Mouse (Mus musculus): ENCODE data around the gene Dip2a.

Gene Dip2a

DNA sequence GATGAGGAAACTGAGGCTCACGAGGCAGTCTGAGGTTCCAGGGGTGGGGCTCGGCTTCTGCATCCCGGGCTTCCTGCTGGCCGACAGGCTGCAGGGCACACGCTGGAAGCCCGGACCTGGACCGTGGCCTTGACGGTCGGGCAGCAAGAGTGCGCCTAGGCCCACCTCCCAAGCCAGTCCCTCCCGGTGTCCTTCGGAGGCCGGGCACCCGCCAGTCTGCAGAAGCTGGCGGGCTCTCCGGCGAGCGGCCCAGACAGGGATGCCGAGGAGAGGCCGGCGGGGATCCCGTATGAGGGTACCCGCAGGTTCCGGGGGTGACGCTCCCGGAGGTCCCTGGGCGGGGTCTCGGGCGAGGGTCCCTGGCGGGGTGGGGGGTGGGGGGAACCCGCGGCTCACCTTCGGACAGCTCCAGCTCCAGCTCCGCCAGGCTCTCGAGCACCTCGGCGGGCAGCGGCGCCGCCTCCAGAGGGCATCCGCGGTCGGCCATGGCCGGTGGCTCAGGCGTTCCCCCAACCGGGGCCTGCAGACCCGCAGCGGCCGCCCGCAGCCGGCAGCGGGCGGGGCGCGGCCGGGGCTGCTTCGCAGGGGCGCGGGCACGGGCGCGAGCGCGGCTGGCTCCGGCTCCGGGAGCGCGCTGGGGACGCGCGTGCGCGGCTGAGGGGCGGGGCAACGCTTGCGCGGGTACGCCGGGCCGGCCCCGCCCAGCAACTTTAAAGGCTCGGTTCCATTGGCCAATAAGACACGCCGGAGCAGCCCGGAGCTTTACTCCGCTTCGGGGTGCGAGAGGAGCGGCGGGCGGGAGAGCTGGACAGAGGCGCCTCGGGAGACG lies at the start of gene Dip2a:
TSS of gene Dip2a (minus strand) at position 581 of the 829 bp plus-strand sequence.
- in situ Hi-C loops (cut with MseI, MboI) = no loop called here

DNA sequence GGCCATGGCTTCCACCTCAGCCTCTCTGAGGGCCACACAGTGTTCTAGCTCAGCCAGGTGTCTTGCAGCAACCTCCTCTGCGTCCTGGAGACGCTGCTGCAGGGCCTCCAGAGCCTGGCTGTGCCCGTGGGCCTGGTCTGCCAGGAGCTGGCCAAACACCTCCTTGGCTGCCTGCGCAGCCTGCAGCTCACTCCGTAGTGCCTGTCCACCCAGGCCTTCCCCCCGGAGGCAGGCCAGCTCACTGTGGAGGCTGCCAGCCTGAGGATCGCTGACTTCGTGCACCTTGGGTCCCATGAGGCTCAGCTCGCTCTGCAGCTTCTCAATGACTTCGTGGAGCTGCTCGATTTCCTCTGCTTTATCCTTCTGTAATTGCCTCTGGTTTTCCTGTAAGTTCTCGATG lies 47.5 kb upstream of the Dip2a start:
- in situ Hi-C loops (cut with MseI, MboI) = no loop called here

DNA sequence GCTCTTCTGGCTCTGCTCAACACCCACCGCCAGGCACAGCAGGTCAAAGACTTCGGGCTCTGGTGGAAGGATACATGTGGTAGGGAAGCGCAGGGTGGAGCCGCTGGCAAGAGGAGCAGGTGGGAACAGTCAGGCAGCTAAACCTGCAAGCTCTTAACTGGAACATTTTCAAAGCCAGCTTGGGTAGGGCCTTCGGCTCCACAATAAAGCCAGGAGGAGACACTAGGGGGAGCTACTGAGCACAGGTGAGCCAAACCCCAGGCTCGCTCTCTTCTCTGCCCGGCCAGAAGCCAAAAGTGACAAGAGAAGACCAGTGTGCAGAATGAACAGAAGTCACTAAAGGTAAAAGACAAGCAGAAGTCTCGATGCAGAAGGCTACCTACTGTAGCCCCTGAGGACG lies 46.7 kb upstream of the Dip2a start:
- in situ Hi-C loops (cut with MseI, MboI) = no loop called here

DNA sequence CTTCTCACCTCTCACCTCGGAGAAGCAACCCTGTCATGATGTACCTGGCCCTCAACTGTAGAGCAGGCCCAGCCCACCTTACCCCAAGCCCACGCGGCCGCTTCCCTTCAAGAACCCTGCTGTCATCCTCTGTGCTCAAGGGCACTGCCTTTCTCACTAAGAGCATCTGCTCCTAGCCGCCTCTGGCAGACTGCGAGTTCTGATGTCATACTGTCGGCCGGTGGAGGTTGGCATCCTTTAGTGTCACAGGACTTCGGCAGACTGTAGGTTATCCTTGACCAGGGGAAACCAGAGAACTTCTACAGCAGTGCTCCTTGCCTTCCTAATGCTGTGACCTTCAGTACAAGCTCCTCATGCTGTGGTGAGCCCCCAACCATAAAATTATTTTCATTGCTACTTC lies 46.1 kb upstream of the Dip2a start:
- in situ Hi-C loops (cut with MseI, MboI) = no loop called here

DNA sequence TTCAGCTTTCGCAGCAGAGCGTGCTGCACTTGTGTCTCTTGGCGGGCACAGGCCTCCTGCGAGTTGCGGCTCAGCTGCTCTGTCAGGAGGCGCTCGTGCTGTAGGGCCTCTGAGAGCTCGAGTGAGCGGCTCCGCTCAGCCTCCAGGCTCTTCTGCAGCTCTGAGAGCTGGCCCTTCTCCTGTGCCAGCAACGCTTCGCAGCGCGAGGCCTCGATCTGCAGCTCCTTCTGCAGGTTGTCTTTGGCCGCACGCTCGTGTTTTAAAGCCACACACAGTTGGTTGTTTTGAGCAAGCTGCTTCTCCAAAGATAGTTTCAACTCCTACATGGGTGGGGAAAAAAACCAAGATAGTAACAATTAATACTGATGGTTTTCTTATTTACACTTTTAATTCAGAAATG lies 29.9 kb upstream of the Dip2a start:
- in situ Hi-C loops (cut with MseI, MboI) = no loop called here

DNA sequence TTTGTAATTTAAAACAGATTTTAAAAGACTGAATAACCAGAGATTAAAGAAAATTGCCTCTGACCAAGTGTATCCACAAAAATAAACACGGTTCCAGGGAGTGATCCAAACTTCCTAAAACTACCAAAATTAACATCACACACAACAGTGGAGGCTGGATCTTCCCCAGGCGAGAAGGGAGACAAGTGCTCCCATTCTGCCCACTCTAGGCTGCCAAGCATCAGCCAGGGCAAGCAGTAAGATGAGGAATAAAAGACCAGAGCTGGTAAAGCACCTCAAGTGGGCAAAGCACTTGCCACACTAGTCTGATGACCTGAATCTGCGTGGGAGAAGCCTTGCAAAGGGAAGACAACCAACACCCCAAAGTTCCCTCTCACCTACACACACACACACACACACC lies 26.6 kb upstream of the Dip2a start:
- in situ Hi-C loops (cut with MseI, MboI) = no loop called here

DNA sequence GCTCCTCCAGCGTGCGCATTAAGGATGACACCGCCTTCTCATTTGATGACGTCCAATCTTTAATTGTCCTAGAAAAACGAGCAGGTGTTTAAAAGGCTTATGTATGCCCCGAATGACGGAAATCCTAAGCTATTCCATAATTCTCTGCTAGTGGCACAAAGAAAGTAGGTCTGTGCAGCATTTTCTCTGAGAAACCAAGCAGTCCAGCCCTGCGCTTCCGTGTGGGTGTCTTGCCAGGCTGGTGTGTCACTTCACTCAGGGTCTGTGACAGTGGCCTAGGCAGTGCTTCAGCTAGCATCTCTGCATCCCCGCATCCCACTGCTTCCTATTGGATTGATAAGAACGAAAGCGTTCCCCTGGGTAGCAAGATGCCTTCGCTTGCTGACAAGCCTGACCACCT lies 23.7 kb upstream of the Dip2a start:
- in situ Hi-C loops (cut with MseI, MboI) = no loop called here

DNA sequence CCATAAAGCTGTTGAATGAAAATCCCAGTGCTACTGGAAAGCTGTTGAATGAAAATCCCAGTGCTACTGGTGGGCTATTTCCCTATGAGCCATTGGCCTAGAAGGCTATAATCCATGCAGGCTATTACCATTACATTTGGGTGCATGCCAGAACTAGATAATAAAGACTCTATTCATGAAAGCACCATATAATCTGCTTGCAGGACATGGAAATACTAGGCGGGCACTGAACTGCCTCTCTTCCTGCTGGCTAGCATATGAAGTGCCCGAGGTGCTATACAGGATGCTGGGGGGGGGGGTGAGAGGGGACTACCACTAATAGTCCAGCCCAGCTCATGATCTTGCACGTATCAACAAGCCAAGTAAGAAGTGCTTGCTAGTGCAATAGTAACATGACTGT lies 18.1 kb upstream of the Dip2a start:
- in situ Hi-C loops (cut with MseI, MboI) = no loop called here

DNA sequence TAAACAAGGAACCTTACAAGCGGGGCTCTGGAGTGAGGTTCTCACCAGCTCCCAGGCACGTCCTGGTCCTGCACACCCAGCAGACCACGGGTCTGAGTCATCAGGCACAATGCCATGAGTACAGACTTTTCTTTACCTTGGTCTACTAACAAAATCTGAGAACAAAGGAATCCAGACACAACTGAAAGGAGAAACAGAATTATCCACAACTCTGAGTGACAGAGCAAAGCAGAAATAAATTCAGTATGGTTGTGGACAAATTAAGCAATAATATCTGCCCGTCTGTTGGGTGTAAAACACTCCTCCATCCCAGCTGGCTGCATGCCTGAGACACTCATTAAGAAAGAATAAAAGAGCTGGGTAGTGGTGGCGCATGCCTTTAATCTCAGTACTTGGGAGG lies 13.4 kb upstream of the Dip2a start:
- in situ Hi-C loops (cut with MseI, MboI) = no loop called here

DNA sequence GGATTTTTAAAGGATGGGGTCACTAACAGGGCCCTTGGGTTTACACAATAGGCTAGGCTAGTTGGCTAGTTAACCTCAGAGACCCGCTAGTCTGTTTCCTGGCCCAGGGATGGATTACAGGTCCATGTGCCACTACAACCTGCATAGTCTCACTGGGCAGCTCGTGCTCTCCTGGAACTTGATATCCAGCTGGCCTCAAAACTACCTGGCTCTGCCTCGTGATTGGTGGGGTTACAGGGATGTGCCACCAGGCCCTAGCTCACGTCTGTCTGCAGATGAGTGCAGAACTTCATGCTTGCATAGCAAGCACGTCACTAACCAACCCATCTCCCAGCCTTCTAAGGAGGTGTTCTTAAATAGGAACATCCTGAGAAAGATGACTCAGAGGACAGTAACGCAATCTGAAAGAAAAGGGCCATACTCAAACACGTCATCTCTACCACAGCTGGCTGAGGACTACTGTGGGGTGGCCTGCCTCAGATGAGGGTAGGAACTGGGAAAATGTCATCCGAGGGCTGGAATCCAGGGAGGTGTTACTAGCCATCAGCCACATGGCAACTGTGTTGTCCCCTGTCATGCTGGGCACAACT lies 12.3 kb upstream of the Dip2a start:
- in situ Hi-C loops (cut with MseI, MboI) = no loop called here

DNA sequence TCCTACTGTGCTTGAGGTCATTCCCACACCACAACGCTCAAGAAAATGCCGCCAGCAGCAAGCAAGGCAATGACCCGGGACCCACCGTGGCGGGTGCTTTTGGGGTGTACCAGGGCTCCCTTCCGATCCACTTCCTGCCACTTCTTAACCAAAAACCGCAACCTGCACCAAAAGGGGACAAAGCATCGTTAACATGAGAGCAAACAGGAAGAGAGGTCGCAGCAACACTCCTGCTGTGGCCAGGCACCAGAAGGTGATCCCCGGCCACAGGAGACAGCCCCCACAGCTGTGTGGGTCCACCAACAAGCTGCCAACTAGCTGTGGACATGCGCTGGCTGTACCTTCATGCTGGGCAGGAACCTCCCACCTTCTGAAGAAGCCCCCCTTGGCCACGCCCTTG lies 9.9 kb upstream of the Dip2a start:
- in situ Hi-C loops (cut with MseI, MboI) = no loop called here

DNA sequence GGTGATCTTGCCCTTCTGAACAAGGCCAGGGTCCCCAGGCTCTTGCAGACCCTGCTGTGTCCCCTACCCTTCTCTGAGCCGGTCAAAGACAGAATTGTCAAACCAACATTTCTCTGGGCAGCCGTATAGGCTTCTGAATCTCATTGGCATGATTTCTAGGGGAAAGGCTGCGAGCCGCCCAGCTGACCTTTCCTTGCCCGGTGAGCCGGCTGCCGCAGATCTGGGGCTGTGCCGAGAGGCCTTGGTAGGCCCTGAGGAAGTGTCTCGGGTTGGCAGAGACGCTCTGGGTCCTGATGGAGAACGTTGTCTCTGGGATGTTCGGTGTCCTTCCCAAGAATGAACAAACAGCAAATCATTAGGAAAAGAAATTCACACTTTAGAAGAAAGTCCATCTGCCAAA lies 8.9 kb upstream of the Dip2a start:
- in situ Hi-C loops (cut with MseI, MboI) = no loop called here

DNA sequence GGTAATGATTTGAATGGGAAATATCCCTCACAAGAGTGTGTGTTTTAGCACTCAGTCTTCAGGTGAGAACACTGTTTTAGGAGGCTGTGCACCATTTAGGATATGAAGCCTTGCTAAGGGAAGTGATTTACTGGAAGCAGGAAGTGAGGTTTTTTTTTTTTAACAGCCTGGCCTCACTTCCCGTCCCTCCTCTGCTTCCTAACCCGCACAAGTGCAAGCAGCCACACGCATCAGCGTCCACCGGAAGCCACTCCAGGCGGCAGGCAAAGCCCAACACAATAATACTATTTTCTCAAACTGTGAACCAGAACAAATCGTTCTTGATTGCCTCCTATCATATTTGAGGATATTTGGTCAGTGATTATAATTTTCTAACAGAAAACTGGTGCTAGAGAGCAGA lies 6.9 kb upstream of the Dip2a start:
- in situ Hi-C loops (cut with MseI, MboI) = no loop called here

DNA sequence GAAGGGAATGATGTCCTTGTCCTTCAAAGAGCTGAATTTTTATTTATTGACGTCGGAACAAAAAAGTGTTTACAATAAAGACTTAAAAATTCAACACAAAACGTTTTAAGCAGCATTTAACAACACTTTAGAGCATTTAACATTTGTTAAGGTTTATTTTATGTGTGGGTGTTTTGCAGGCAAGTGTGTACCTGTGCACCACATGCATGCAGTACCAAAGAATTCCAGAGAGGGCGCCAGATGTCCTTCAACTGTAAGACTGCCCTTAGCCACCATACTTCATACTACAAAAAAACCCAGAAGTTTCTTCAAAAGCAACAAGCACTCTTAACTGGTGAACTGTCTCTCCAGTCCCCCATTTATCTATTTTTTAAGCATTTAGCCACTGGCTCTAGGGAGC lies 1.5 kb upstream of the Dip2a start:
- in situ Hi-C loops (cut with MseI, MboI) = no loop called here

DNA sequence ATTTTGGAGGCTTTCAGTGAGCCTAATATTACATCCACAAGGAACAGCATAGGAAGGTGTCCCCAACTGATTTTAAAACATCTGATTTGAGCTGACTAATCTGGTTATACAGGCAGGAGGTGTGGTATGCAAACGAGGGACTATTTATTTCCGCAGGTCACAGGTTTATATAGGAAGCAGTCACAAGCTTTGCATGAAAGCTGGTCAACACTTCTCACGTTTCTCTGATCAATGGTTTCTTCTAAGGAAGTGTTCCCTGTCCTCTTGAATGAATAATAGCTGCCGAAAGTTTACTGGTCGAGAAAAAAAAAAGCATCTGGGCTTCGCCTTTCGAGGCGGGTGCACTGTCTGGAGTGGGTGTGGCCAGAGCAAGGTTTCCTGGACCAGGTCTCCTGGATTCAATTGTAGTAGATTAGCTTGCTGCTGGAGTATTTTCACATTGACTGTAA lies 976 bp upstream of the Dip2a start:
- in situ Hi-C loops (cut with MseI, MboI) = no loop called here

DNA sequence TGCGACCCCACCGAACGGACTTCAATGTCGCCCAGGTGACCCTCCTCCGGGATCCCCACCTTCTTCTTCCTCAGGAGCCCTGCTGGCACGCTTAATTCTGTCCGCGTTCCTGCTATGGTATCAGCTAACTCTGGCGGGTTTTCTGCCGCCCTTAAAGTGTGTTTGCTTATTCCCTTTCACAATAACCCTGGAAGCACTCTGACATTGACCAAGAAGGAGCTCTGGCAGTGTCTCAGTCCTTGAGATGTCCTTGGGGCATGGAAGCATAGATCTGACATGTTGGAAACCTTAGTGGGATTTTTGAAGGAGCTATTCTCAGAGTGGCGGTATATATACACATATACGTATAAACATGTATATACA lies 430 bp upstream of the Dip2a start:
- in situ Hi-C loops (cut with MseI, MboI) = no loop called here

DNA sequence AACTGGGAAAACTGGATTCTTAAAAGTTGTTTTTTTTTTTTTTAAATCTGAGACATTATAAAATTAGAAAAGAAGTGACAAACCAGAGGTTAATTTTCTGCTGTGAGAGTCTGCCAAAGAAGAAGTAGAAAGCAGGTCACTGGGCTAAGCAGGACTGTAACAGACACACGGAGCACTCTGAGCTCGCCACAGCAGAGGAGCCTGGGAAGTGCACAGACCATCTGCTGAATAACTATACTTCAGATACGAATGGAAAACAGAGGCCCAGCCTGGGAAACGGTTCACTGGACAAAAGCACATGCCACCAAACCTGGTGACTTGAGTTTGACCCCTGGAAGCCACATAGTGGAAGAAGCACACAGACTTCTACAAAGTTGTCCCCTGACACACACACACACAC lies 10.7 kb downstream of the Dip2a start:
- in situ Hi-C loops (cut with MseI, MboI) = no loop called here

DNA sequence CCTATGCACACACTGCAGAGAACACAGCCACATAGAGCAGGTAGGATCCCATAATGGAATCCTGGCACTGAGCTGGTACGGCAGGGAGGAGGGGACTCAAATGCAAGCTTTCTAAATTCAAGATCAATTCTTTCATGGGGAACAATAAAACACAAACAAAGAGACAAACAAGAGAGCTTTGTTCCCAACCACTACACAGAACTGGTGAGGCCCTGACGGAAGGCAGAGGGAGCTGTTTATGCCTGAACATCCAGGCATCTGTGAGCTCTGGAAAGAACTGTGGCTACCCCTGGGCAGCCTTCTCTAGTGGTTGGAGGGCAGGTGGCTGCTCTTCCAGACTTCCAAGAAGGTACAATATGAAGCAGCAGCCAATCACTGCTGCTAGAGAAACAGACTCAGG lies 13.1 kb downstream of the Dip2a start:
- in situ Hi-C loops (cut with MseI, MboI) = no loop called here

DNA sequence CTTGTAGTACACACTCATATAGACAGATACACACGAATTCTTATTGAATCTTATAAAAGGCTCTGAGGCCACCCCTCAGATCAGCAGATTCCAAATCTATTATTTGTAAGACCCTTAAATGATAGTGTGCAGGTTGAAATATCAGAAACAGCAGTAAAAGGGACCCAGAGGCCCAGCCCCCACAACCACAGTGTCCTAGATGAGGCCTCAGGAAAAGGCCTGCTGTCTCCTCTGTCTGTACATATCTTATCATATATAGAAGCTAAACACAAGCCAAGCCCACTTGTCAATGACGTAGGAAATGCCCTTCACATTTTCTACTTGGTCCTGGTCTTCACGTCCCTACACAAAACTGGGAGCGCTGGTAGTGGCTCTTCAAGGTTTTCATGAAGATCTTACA lies 16.0 kb downstream of the Dip2a start:
- in situ Hi-C loops (cut with MseI, MboI) = no loop called here

DNA sequence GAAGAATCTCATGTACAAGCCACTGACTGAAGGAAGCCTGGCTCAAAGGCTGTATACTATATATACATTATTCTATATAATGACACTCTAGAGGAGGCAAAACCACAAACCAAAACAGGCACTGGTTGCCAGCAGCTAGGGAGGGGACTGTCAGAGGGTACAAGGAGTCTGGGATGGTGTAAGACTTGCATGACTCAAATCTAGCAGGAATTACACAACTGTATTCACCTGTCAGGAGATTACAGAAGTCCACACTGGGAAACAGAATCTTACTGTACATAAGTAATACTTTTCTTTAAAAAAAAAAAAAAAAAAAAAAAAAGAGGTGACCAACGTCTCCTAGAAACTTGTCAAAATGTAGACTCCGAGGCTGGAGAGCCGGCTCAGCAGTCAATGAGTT lies 16.5 kb downstream of the Dip2a start:
- in situ Hi-C loops (cut with MseI, MboI) = no loop called here

DNA sequence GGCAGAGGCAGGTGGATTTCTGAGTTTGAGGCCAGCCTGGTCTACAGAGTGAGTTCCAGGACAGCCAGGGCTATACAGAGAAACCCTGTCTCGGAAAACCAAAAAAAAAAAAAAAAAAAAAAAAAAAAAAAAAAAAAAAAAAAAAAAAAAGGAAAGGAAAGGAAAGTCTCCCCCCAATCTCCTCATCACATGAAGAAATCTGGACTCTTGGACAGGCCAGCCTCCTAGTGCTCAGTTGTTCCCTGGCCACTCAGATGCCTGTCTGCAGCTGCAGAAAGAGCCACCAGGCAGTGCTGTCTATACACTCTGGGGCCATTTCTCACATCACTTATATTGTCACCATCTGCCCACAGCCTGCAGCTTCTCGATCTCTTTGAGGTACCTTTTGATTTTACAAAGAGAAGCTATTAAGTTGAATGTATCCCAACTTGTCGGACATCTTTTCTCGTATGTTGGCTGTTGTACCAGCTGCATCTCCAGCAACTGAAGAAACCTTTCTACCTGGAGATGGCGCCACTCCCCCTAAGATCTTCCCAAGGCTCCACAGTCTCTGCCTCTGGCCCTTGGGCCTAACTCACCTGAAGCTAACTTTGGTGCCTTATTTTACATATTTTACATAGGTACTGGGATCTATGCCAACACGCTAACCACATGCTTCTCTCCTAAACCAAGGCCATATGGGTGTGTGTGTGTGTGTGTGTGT lies 18.6 kb downstream of the Dip2a start:
- in situ Hi-C loops (cut with MseI, MboI) = no loop called here

DNA sequence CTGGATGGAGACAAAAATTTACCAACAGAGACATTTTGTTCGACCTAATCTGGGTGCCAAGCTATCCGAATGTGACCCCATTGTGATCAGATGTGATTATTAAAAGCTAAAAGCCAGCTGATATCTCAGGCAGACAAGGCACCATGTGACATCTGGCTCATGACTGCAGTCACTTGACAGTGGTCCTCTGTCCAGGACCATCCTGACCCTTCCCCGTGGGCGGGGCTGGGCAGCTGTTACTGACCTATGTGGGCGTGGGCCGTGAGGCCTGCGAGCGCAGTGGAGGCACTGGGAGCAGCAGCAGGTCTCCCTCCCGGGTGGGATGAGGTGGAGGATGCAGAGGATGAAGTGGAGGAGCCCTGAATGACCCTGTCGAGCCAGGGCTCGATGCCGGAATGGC lies 27.5 kb downstream of the Dip2a start:
- in situ Hi-C loops (cut with MseI, MboI) = loop anchor here in 1 of 2 experiments (25.0 kb wide), 1 partner anchor 420 kb away; the partner anchor contains the start of gene Col6a1

DNA sequence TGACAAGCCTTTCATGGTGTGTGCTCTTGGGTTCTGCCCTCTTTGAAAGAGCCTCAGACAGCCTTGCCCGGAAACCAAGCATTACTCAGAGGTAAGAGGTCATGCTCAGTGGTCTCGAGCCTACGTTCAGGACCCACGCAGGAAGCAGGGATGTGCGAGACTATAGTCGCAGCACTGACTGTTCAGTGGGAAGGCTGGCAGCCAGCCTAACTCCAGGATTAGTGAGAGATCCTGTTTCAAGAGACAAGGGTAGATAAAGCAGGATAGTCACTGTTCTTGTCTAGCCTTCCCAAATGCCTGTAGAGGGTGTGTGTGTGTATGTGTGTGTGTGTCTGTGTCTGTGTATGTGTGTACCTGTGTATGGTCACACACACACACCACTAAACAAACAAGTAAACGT lies 28.9 kb downstream of the Dip2a start:
- in situ Hi-C loops (cut with MseI, MboI) = loop anchor here in 1 of 2 experiments (25.0 kb wide), 1 partner anchor 421 kb away; the partner anchor contains the start of gene Col6a1
